Mouse (Mus musculus) ES-Bruce4 (cell line): ENCODE measurements around the gene Notch1.

Experiments
- CTCF ChIP-seq: IDR thresholded peaks from one replicate; pipeline ENCODE4 v1.8.1; 2011; ENCODE audit warnings: low read depth, low read length
- POLR2A ChIP-seq: IDR thresholded peaks from one replicate; pipeline ENCODE4 v1.8.1; 2011; ENCODE audit warnings: low read length; ENCODE audit not compliant: insufficient read depth

- TF ChIP-seq CTCF (no peak), POLR2A (no peak)
Observed at GRCm38 (mm10) chr2:26504772-26505480, 11.5 kb downstream of the Notch1 start.
